Mouse (Mus musculus): ENCODE data around the gene Zfp598.
A peak's percentile ranks its signal among the peaks of the same experiment; 100 is the strongest.
"Not testable (repeated sequence)": the region's sequence is repeated elsewhere in the genome, so short reads cannot be mapped to it uniquely, and the experiment has no call there.

Gene Zfp598

GRCm38 (mm10) chr17:24689251-24690081 is 20.0 kb downstream of the Zfp598 start, which contains the start of gene Syngr3:
Syngr3 (minus strand) TSS chr17:24689955.
- no peak for DNase-seq

GRCm38 (mm10) chr17:24692385-24692784 is 22.9 kb downstream of the Zfp598 start:
- DNase-seq, result no peak

GRCm38 (mm10) chr17:24695326-24696010 is 26.0 kb downstream of the Zfp598 start:
- DNase-seq, result no peak

GRCm38 (mm10) chr17:24696011-24696697 is 26.7 kb downstream of the Zfp598 start, which contains the start of the genes Gfer and Noxo1:
Gfer (minus strand) TSS chr17:24696156.
Noxo1 (plus strand) TSS chr17:24696234.
- peak; percentile 81 to 85 for DNase-seq

DNA sequence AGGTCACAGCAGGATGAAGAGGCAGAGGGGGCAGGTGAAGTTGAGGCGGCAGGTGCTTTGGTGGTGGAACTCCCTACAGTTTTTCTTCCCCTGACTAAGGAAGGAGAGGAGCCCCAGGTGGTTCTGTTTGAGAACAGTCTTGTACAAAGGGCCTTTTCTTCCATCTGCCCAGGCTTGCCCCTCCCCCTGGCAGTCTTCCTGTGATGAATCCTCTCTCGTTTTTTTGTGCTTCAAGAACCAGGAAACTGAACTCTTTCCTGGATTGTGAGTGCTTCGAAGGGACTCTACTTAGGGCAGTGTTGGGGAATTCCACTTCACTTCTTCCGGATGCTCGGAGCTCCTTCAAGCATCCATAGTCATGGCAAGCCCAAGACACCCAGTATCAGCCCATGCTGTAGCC is 28.5 kb downstream of the Zfp598 start:
- no peak for DNase-seq

- DNase-seq, result no peak
These were observed 29.2 kb downstream of the Zfp598 start for GRCm38 (mm10) chr17:24698715-24699114.

DNA sequence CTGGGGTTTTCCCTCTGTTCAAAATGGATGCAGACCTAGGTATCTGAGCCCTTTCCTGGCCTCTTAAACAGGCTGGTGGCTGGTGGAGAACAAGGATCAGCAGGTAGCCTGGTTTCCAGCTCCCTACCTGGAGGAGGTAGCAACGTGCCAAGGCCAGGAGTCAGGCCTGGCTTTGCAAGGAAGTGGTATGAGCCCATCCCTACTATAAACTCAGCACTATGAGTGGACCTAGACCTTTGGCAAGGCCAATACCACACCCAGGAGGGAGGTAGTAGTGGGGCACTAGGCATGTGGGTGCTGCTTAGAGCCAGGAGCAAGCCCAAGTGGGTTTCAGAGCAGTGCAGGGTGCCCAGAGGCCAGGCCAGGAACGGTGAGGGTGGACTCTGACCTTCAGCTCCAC is 30.0 kb downstream of the Zfp598 start:
- DNase-seq, result no peak

DNA sequence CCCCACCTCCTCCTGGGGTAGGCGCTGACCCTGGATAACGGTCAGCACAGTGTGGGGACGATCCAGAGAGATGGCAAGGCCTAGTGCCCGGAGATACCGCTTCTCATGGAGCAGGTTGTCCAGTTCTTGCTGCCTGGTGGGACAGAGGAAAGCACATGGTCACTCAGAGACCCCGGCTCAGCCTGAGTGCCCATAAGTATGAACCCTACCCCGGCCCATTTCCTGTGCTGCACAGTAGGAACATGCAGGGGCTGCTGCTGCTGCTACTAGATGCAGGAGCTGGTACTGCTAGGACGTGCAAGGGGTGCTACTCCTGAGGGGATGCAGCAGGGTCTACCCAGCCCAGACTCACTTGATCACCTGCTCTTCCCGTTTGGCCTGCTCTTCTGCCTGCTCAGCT is 31.8 kb downstream of the Zfp598 start:
- DNase-seq, result no peak

DNA sequence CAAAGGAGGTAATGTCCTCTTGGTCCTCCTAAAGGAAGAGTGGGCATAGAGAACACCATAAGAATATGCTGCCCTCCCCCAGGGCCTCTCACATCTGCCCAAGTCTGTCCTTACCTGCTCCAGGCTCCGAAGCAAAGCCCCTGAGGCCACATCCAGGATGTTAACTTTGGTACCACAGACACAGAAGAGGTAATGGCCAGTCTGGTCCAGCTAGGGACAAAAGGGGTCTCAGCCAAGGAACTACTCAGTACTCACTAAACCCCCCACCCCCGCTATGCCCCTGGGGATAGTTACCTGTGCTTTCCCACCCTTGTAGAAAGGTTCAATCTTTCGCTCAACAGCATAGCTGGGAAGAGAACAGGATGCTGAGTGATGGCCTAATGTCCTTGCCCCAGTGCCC is 36.3 kb downstream of the Zfp598 start:
- DNase-seq, result no peak

- peak; percentile 79 to 91 for DNase-seq
These were observed 37.7 kb downstream of the Zfp598 start, which contains the start of gene Tbl3 for GRCm38 (mm10) chr17:24706982-24707800. Tbl3 (minus strand) TSS chr17:24707660.

GRCm38 (mm10) chr17:24707801-24708425 is 38.4 kb downstream of the Zfp598 start:
- DNase-seq, result no peak

GRCm38 (mm10) chr17:24708646-24709045 is 39.2 kb downstream of the Zfp598 start:
- DNase-seq, result no peak

DNA sequence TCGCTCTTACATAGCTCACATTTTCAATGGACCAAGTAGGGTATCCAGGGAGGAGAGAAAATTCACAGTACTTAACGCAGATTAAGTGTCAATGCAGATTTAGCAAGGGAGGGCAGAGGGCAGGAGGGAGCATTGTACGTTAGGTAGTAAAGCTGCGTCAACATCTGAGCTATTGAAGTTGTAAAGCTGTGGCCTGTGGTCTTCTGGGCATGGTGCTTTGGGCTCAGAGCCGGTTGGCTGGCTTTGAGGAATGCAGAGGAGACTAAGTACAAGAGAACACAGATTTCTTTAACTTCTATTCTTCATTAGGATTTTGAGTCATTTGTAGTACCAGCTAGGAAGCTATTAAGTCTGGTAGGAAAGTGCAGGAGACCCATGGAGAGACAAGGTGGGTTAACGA is 46.1 kb downstream of the Zfp598 start:
- DNase-seq, result no peak

DNA sequence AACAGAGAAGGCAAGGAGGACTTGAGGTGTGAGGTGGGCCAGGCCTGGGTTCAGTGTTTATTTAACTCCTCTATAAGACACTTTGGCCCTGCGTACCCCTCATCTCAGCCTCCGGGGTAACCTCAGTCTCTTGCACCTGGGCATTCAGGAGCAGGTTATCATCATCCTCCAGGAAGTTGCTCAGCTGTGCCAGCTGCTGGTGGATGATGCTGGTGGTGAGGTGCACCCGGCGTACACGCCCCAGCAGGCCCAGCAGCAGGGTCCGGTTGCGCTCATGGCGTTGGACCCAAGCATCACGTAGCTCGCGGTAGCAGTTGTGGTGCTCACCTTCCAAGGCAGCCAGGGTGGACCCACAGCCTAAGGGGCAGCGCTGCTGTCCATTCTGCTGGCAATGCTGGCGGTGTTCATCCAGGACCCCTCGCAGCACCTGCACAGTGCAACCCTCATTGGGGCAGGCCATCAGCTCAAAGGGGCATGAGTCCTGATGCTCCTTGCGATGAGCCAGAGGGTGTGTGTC is 46.7 kb downstream of the Zfp598 start:
- DNase-seq, result no peak

DNA sequence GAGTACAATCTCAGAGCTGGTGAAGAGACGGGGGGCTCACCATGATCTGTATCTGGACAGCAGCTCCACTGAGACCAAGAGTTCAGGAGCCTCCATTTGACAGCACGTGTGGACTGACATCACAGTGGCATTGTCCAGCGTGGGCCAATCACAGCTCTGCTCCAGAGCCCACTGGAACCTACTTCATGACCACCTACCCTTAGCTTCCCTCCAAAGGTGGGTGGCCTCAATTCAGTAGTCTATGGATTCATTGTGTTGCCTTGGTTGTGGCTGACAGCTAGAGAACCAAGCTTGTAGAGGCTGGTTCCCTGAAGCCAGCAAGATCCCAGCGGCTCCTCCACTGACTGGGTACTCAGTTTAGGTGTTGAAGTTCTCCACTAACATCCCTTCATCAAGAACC is 48.5 kb downstream of the Zfp598 start, which contains the start of the genes Rnf151 and Rps2:
Rnf151 (minus strand) TSS at position 121 of the 400 bp plus-strand sequence.
Rps2 (plus strand) TSS at position 174 of the 400 bp plus-strand sequence.
- no peak for DNase-seq

- not testable (repeated sequence) for DNase-seq
These were observed 49.5 kb downstream of the Zfp598 start for GRCm38 (mm10) chr17:24718938-24719337.

DNA sequence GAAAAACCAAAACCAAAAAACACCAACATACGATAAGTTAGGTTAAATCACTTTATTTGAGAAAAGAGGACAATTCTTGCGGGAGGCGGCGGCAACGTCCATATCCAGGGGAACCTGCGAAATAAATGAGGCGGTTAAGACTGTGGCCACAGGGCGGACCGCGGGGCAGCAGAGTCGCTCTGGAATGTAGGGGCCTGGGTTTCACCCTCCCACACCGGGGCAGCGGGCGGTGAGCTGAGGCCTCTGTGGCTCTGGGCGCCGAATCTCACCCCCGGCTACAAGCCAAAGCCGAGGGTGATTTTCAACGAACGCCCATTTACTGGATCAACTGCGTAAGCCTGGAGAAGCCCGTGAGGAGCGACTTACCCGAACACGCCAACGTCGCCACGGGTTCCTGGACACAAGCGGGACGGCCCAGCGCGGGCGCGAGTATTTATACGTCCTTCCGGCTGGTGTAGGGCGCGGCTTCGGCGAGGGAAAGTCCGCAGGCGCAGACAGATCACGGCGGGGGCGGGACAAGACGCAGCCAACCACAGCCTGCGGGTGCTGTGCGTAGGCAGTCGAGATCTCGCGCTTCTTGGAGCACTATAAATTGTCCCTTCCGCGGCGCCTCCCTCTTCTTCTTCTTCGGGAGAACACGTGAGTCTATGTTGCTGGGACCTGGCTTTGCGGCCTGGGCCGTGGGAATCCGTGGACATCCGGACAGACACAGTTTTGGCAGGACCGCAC is 50.2 kb downstream of the Zfp598 start:
- DNase-seq, result peak; percentile 96

DNA sequence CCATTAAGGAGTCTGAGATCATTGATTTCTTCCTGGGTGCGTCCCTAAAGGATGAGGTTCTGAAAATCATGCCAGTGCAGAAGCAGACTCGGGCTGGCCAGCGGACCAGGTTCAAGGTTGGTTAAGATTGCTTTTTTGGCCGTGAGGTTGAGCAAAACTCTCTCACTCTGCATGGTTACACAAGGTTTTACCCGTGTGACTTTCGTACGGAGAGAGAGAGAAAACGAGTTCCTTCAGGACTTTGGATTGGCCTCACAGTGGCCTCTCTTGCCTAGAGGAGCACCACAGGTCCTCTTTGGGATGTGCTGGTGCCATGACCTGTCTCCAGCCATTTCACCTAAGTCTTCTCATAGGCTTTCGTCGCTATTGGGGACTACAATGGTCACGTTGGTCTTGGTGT is 51.1 kb downstream of the Zfp598 start:
- not testable (repeated sequence) for DNase-seq

DNA sequence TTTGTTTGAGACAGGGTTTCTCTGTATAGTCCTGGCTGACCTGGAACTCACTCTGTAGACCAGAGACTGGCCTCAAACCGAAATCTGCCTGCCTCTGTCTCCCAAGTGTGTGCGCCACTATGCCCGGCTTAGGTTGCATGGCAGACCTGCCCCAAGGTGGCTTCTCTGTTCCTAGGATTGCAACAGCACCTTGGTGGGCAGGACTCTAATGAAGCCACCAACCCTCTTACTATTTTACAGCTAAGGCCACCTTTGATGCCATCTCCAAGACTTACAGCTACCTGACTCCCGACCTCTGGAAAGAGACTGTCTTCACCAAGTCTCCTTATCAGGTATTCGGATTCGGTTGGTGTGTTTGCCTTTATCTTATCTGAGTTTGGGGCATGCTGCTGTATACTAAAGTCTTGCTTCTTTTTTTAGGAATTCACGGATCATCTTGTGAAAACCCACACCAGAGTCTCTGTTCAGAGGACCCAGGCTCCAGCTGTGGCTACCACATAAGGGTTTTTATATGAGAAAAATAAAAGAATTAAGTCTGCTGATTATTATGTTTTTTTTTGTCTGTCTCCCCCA is 52.0 kb downstream of the Zfp598 start:
- not testable (repeated sequence) for DNase-seq

DNA sequence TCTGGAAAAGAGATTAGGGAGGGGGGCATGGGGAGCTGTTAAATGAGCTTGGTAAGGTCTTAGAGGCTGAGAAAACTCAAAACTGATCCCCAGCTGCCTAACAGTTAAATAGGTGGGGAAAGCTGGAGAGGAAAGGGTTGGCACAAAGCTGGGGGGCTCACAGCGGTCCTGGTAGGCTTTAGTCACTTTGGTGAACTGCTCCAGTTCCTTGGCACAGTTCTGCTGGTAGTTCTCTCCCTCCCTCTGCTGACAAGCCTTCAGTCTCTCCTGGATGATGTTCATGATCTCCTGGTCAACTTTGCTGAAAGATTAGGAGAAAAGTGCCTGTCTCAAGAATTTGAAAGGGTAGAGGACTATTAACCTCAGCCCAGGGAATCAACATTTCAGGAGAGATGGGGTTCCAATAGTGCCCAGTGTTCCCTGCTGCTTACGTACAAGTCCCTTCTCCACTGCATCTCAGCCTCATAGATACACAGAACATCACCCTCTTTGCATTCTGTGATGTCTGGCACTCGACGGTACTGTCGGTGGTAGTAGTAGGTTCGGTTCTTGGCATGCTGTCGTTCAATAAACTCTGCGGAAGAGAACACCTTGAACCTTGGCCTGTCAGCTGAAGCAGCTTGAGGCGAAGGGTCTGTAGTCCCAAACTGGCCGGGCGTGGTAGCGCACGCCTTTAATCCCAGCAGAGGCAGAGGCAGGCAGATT is 52.9 kb downstream of the Zfp598 start:
- no peak for DNase-seq
